14 mouse cellular contexts compared by ENCODE assay signal in genomic region chr11:51394301-51394865, GRCm38 (mm10).
"Had no signal": no experiment of that assay in that cellular context is flagged by ENCODE, and none has a peak within 500 bp of the region (broad histone marks: within the 10 kb centered on the region; RNA-seq: fewer than 3 reads in every experiment).

No protein-coding gene starts in this region.

- H3K27ac ChIP-seq: layer of hippocampus, adult 2 months; liver, embryonic 13.5 days; lung, embryonic 15.5 days; midbrain, embryonic 12.5 days had no signal

- H3K9me3 ChIP-seq: intestine, embryonic 15.5 days; liver, embryonic 13.5 days; lung, embryonic 15.5 days; midbrain, embryonic 12.5 days had no signal

- DNase-seq: kidney, adult 18-20 months; kidney, postnatal 10 days; kidney, postnatal 4 days; liver; liver, embryonic 13.5 days; liver, postnatal 0 days; right cerebral cortex, postnatal 14 days; thymus, adult 2 months; thymus, postnatal 25 days had no signal

- H3K36me3 ChIP-seq: intestine, embryonic 15.5 days; liver, embryonic 13.5 days; lung, embryonic 15.5 days; midbrain, embryonic 12.5 days had no signal

- ATAC-seq: intestine, embryonic 15.5 days; liver, postnatal 0 days; midbrain, embryonic 16.5 days had no signal

- H3K9ac ChIP-seq: intestine, embryonic 15.5 days; liver, embryonic 13.5 days; liver, postnatal 0 days; lung, embryonic 15.5 days; midbrain, embryonic 12.5 days had no signal

- H3K4me3 ChIP-seq: intestine, embryonic 15.5 days; layer of hippocampus, adult 2 months; liver, embryonic 13.5 days; lung, embryonic 15.5 days; midbrain, embryonic 12.5 days had no signal

- H3K27me3 ChIP-seq: intestine, embryonic 15.5 days; lung, embryonic 15.5 days; midbrain, embryonic 12.5 days had no signal

- H3K4me1 ChIP-seq: midbrain, embryonic 12.5 days had no signal

- H3K4me2 ChIP-seq: intestine, embryonic 15.5 days; liver, embryonic 13.5 days; lung, embryonic 15.5 days; midbrain, embryonic 12.5 days had no signal
